Mouse (Mus musculus) lung, embryonic 16.5 days (tissue): ENCODE measurements at regions not wholly inside any gene's neighbourhood (a gene's known extent, or its start where the extent isn't known, plus 50 kb on each side); places are given as distances from the start of the nearest gene placed in this dataset.

ENCODE experiments used
- ATAC-seq: fragments of 200-750 bp; cut with Nextera tagmentation; 2 replicates; pipeline ENCODE4 v1.8.0; 2017; ENCODE audit warnings: low read depth, mild to moderate bottlenecking, moderate library complexity
- H3K27ac ChIP-seq: fragments of 300-500 bp; sonication (generic); 2 replicates; pipeline ENCODE4 v1.5.1; 2014; ENCODE audit warnings: mild to moderate bottlenecking, control low read depth, low read length
- H3K27me3 ChIP-seq: fragments of 300-500 bp; sonication (generic); 2 replicates; pipeline ENCODE4 v1.6.1; 2014; ENCODE audit warnings: low read depth, low read length, mixed read lengths; ENCODE audit not compliant: control insufficient read depth, insufficient read depth
- H3K36me3 ChIP-seq: fragments of 300-500 bp; sonication (generic); 2 replicates; pipeline ENCODE4 v1.6.1; 2014; ENCODE audit warnings: low read length; ENCODE audit not compliant: control insufficient read depth, insufficient read depth
- H3K4me1 ChIP-seq: fragments of 300-500 bp; sonication (generic); replicated peaks from 2 replicates; pipeline ENCODE4 v1.6.1; 2014; ENCODE audit warnings: low read length, mixed read lengths; ENCODE audit not compliant: control insufficient read depth, insufficient read depth
- H3K4me2 ChIP-seq: fragments of 300-500 bp; sonication (generic); 2 replicates; pipeline ENCODE4 v1.6.1; 2014; ENCODE audit warnings: low read depth, low read length, control low read depth
- H3K4me3 ChIP-seq: fragments of 300-500 bp; sonication (generic); 2 replicates; pipeline ENCODE4 v1.5.1; 2014; ENCODE audit warnings: mild to moderate bottlenecking, low read length, control low read depth
- H3K9ac ChIP-seq: fragments of 300-500 bp; sonication (generic); 2 replicates; pipeline ENCODE4 v1.6.1; 2014; ENCODE audit warnings: low read length, control low read depth
- H3K9me3 ChIP-seq: fragments of 300-500 bp; sonication (generic); 2 replicates; pipeline ENCODE4 v1.6.1; 2016; ENCODE audit warnings: low read length; ENCODE audit not compliant: control insufficient read depth
- whole genome bisulfite sequencing: fragments of 180-500 bp; shearing (Covaris S2); extraction: QIAGEN DNeasy Blood & Tissue Kit; methylation state at CpG from one replicate; pipeline ENCODE4 v1.1.7; 2014; 5-methylcytosine and 5-hydroxymethylcytosine counted together

- peaks cover 21% of the 10 kb centered on the region for H3K4me1 ChIP-seq
- peak overlapping the region; percentile 33; the same call in 1 of the 2 replicates for H3K27ac ChIP-seq
- H3K9ac ChIP-seq, result no peak overlapping the region
- peak; percentile 66; the same call in 1 of the 2 replicates for ATAC-seq
- no peaks in the 10 kb centered on the region for H3K27me3 ChIP-seq
- WGBS, result 30% methylated on average over 5 of the region's 5 CpGs
- H3K4me2 ChIP-seq, result no peak overlapping the region
- no peaks in the 10 kb centered on the region for H3K9me3 ChIP-seq
- H3K36me3 ChIP-seq, result no peaks in the 10 kb centered on the region
- H3K4me3 ChIP-seq, result no peak overlapping the region
Measured at GRCm38 (mm10) chr12:70543299-70543698, 90.4 kb downstream of the Tmx1 start.

DNA sequence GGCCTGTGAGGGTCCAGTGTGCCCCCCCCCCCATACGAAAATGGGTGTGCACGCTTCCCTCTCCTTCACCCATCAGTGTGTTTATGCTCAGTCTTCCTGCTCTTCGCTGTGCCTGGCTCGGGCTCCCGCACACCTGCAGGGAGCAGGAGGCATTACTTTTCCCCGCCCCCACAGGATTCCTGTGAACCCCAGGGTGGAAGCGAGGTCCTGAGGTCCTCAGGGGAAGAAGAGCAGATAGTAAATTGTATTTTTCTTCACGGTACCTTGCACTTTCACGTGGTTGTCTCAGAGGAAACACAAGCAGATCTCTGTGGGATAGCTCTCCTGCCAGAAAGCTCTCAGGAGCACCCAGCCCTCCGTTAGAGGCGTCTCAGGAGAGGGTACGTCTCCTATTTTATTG is 91.4 kb downstream of the Tmx1 start:
- Histone ChIP-seq H3K27me3 (no peaks in the 10 kb centered on the region), H3K4me3 (no peak overlapping the region), H3K4me1 (peaks cover 21% of the 10 kb centered on the region), H3K9ac (no peak overlapping the region), H3K36me3 (no peaks in the 10 kb centered on the region), H3K4me2 (no peak overlapping the region), H3K27ac (no peak overlapping the region), H3K9me3 (no peaks in the 10 kb centered on the region)
- ATAC-seq, result no peak
- 32% methylated on average over 12 of the region's 12 CpGs for WGBS

GRCm38 (mm10) chr12:70544850-70545510 is 92.1 kb downstream of the Tmx1 start:
- Histone ChIP-seq H3K36me3 (no peaks in the 10 kb centered on the region), H3K4me2 (no peak overlapping the region), H3K9ac (no peak overlapping the region), H3K9me3 (no peaks in the 10 kb centered on the region), H3K4me3 (no peak overlapping the region), H3K27me3 (no peaks in the 10 kb centered on the region), H3K4me1 (peaks cover 21% of the 10 kb centered on the region), H3K27ac (no peak overlapping the region)
- peak; percentile 53; the same call in 1 of the 2 replicates for ATAC-seq
- 44% methylated on average over 7 of the region's 7 CpGs for WGBS

- H3K4me2 ChIP-seq, result no peak overlapping the region
- peaks cover 19% of the 10 kb centered on the region for H3K4me1 ChIP-seq
- no peaks in the 10 kb centered on the region for H3K9me3 ChIP-seq
- H3K9ac ChIP-seq, result no peak overlapping the region
- ATAC-seq, result no peak
- 68% methylated on average over 6 of the region's 6 CpGs for WGBS
- no peak overlapping the region for H3K27ac ChIP-seq
- no peaks in the 10 kb centered on the region for H3K27me3 ChIP-seq
- no peaks in the 10 kb centered on the region for H3K36me3 ChIP-seq
- no peak overlapping the region for H3K4me3 ChIP-seq
Measured at GRCm38 (mm10) chr12:70547199-70547598, 94.3 kb downstream of the Tmx1 start.

DNA sequence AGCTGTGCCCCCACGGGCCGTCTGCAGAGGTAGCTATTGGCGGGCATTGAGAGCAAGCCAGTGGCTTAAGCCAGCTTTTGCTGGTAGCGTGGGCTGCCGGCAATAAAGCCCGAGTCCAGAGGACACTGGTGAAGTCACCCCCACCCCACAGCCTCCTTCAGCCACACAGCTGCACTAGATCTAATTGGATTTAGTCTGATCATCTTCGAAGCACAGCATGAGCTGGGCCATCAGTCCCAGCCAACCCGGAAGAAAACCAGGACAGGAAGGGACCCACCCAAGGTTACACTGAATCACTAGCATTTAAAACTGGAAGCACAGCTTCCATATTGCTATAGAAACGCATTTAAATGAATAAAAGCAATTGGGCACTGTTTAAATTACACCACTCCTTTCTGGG is 96.4 kb downstream of the Tmx1 start:
- no peaks in the 10 kb centered on the region for H3K27me3 ChIP-seq
- H3K9me3 ChIP-seq, result no peaks in the 10 kb centered on the region
- H3K4me2 ChIP-seq, result no peak overlapping the region
- no peak overlapping the region for H3K4me3 ChIP-seq
- H3K9ac ChIP-seq, result no peak overlapping the region
- peaks cover 7% of the 10 kb centered on the region for H3K4me1 ChIP-seq
- no peak for ATAC-seq
- peak overlapping the region; percentile 12; the same call in 1 of the 2 replicates for H3K27ac ChIP-seq
- H3K36me3 ChIP-seq, result no peaks in the 10 kb centered on the region
- WGBS, result 85% methylated on average over 9 of the region's 9 CpGs

DNA sequence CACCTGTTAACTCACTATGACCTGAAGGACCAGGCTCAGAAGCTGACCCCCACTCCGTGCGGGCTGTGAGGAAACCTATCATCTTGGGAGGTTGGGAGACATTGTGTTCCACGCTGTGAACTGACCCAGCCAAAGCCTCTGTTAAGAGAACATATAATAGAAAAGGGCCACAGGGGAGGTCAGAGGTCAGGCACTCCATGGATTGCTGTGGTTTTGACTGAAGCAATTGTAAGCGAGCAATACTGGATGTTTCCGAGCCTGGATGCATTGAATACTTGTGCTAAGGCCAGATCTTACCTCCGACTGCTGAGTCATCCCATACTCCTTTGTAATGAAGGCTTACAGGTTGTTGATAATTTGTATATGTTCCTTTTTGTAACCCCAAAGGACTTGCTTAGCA is 101.0 kb downstream of the Tmx1 start:
- H3K27ac ChIP-seq, result no peak overlapping the region
- H3K4me1 ChIP-seq, result peaks cover 16% of the 10 kb centered on the region
- no peak for ATAC-seq
- H3K36me3 ChIP-seq, result no peaks in the 10 kb centered on the region
- no peak overlapping the region for H3K4me2 ChIP-seq
- no peak overlapping the region for H3K4me3 ChIP-seq
- H3K27me3 ChIP-seq, result no peaks in the 10 kb centered on the region
- no peaks in the 10 kb centered on the region for H3K9me3 ChIP-seq
- no peak overlapping the region for H3K9ac ChIP-seq
- 92% methylated on average over 6 of the region's 6 CpGs for WGBS

DNA sequence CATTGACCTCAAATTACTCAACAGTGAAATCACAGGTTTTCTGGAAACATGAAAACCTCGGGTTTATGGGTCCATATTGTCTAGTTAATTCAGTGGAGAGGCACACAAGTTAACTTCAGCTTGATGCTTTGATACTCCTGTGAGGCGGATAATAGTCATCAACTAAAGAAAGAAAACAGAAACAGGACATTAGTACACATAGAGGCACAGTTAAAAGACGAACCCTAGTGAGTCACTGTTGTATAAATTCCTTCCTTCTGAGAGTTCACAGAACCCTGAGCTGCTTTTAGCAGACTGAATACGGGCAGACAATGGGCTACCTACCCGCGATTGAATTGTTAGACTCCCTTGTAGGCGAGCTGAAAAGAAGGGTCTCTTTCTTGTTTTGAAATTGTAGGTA is 101.7 kb downstream of the Tmx1 start:
- 73% methylated on average over 7 of the region's 7 CpGs for WGBS
- no peak for ATAC-seq
- no peaks in the 10 kb centered on the region for H3K27me3 ChIP-seq
- peaks cover 16% of the 10 kb centered on the region for H3K4me1 ChIP-seq
- no peak overlapping the region for H3K27ac ChIP-seq
- no peaks in the 10 kb centered on the region for H3K9me3 ChIP-seq
- no peak overlapping the region for H3K4me3 ChIP-seq
- no peak overlapping the region for H3K4me2 ChIP-seq
- H3K36me3 ChIP-seq, result no peaks in the 10 kb centered on the region
- H3K9ac ChIP-seq, result no peak overlapping the region

DNA sequence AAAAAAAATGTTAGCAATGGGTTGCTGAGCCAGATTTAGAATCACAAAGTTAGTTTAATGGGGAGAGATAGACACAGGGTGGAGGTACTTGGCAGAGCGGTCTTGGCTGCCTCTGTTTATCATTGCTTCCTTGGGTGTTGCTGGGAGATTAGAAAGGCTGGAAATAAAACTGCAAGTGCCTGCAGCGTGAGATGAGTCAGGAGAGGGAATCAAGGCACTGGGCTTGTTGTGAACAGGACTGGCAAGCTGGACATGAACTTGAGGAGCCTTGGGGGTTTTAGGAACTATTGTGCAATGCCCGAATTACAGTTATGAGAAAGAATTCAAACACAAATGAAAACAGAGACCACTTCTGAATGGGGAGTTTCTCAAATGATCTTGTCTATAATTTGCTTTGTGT is 102.8 kb downstream of the Tmx1 start:
- Histone ChIP-seq H3K4me3 (no peak overlapping the region), H3K27ac (no peak overlapping the region; the same call in 1 of the 2 replicates), H3K4me1 (peaks cover 16% of the 10 kb centered on the region), H3K9me3 (no peaks in the 10 kb centered on the region), H3K27me3 (no peaks in the 10 kb centered on the region), H3K9ac (no peak overlapping the region), H3K4me2 (no peak overlapping the region), H3K36me3 (no peaks in the 10 kb centered on the region)
- 32% methylated on average over 3 of the region's 3 CpGs for WGBS
- ATAC-seq, result peak; percentile 69; the same call in 1 of the 2 replicates

DNA sequence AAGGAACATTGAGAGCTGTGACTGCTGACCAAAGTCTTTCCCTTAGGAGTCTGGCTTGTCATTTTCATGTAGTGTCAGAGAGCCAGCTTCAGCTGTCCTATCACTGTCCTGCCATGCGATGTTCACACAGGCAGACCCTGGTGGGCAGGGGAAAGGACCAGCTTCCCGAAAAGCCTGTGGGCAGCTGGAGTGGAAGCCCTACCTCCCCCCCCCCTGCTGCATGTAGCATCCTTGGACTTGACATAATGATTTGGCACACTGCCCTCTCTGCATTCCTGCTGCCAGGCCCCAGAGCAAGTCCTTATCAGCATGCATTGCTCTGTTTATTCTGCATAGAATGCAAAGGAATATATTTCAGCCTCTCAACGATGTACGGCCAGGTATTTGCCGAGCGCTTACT is 103.9 kb downstream of the Tmx1 start:
- H3K36me3 ChIP-seq, result no peaks in the 10 kb centered on the region
- WGBS, result 21% methylated on average over 6 of the region's 6 CpGs
- no peak overlapping the region for H3K27ac ChIP-seq
- no peak overlapping the region for H3K4me2 ChIP-seq
- H3K9ac ChIP-seq, result no peak overlapping the region
- ATAC-seq, result peak; percentile 56
- H3K9me3 ChIP-seq, result no peaks in the 10 kb centered on the region
- no peaks in the 10 kb centered on the region for H3K27me3 ChIP-seq
- H3K4me3 ChIP-seq, result no peak overlapping the region
- peaks cover 16% of the 10 kb centered on the region for H3K4me1 ChIP-seq

DNA sequence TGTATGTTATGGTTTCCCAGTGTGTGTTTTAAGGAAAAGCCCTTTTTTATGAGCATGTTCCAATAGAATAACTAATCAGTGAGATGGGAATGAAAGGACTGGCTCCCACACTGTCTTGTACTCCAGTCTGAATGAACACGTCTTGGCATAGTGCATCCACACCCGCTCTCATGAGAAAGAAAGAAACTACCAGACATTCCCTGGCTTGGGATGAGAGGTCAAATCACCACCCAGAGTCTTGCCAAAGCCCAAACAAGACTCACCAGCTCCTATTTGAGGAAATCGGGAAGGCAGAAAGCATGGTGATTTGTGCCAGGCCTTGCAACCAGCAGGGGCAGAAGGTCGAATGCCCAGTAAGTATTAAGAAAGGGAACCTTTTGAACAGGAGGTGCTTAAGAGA is 110.6 kb downstream of the Tmx1 start:
- Histone ChIP-seq H3K4me2 (no peak overlapping the region), H3K4me1 (no peaks in the 10 kb centered on the region), H3K4me3 (no peak overlapping the region), H3K9me3 (no peaks in the 10 kb centered on the region), H3K9ac (no peak overlapping the region), H3K36me3 (no peaks in the 10 kb centered on the region), H3K27me3 (no peaks in the 10 kb centered on the region), H3K27ac (no peak overlapping the region)
- ATAC-seq, result no peak
- WGBS, result 77% methylated on average over 4 of the region's 4 CpGs
